Mouse (Mus musculus) kidney, adult 9 months (tissue): ENCODE data around the gene Cinp.

ENCODE experiments used
- DNase-seq: peaks from one replicate; pipeline ENCODE4 v3.0.0; 2022

Gene Cinp

DNA sequence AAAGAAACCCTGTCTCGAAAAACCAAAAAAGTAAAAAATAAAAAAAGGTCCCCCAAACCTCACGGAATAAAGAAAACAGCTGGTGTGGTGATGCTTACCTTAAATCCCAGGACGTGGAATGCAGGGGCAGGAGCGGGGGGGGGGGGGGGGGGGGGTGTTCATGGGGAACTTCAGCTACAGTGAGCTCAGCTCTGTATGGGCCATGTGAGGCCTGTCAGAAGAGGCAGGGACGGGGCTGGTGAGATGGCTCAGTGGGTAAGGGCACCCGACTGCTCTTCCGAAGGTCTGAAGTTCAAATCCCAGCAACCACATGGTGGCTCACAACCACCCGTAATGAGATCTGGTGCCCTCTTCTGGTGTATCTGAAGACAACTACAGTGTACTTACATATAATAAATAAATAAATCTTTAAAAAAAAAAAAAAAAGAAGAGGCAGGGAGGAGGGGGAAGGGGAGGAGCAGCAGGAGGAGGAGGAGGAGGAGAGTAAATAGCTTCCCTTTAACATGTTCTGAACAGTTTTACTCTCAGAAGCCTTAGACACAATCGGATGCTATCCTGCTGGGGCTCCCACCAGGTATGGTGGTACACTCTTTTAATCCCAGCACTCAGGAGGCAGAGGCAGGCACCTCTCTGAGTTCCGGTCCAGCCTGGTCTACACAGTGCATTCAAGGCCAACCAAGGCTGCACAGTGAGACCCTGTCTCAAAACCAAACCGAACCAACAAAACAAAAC is 58.5 kb downstream of the Cinp start:
- no peak for DNase-seq

DNA sequence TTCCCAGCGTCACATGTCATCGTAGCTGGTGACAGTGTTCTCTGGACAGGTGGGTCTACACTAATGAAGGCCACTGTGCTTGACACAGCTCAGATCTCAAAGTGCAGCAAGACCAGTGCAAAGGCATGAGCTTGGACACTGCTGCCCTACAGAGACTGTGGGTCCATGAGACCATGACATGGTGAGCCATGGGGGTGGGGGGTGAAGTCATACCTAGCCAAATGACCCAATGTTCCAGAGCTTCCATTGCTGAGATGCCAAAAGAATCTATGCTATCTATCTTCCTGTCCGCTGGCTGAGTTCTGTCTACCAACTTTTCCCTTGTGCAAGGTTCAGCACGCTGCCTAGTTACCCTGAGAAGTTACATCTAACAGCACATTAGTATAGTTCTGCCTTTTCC is 60.0 kb downstream of the Cinp start:
- DNase-seq: no peak
